Mouse (Mus musculus): ENCODE data around the gene Adam30.

- no peak for TF ChIP-seq POLR2A (IDR thresholded peaks at IDR 0.05; ENCODE audit: borderline replicate concordance, low read depth, low read length)
- no peak for TF ChIP-seq CTCF (IDR thresholded peaks at IDR 0.05; ENCODE audit: low read depth, low read length)
Observed at GRCm38 (mm10) chr3:98120884-98121283, 39.5 kb upstream of the Adam30 start.
